Mouse (Mus musculus) bone marrow, adult 2 months (tissue): ENCODE measurements around the gene Vkorc1.

ENCODE experiments used
- CTCF ChIP-seq: fragments of 200-500 bp; IDR thresholded peaks from 2 replicates; pipeline ENCODE4 v1.5.1; 2011; ENCODE audit warnings: low read length, control low read depth; ENCODE audit not compliant: control insufficient read depth, insufficient read depth
- POLR2A ChIP-seq: fragments of 200-500 bp; IDR thresholded peaks from 2 replicates; pipeline ENCODE4 v1.6.1; 2011; ENCODE audit warnings: low read depth, mild to moderate bottlenecking, control low read depth, low read length, borderline replicate concordance; ENCODE audit not compliant: control insufficient read depth

DNA sequence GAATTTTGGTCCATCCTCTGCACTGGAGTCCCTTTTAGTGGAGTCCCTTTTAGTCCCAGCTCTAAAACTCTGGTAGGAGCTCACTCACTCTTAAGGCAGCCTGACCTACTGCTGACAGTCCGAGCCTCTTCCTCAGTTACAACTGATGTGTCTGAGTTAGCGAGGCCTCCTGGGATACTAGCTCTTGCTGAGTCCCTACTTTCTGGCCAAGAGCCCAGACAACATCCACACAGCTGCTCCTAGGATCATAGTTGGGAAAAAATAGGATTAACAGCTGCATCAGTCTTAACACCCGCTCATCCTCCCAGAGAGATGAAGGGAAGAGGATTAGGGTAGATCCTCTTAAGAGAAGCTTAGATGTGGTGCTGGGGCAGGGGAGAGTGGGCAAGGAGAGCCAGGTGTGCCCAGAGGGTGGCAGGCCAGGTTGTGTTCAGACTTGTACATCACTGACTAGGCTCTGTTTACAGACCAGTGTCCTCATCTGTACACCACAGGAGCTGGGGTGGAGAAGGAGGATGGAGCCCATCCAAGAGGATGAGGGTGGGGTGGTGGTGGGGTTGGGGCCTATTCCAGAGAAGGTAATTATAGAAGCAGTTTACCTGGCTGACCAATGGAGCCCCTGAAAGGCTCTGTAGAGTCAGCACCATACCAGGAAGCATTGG is 26.1 kb downstream of the Vkorc1 start:
- no peak for TF ChIP-seq CTCF
- no peak for TF ChIP-seq POLR2A
